Mouse (Mus musculus) thymus, postnatal 4 days (tissue): Measurements from ENCODE around the gene Sdf2.

ENCODE experiments used
- DNase-seq: peaks from one replicate; pipeline ENCODE4 v3.0.0; 2021

The Sdf2 gene

DNA sequence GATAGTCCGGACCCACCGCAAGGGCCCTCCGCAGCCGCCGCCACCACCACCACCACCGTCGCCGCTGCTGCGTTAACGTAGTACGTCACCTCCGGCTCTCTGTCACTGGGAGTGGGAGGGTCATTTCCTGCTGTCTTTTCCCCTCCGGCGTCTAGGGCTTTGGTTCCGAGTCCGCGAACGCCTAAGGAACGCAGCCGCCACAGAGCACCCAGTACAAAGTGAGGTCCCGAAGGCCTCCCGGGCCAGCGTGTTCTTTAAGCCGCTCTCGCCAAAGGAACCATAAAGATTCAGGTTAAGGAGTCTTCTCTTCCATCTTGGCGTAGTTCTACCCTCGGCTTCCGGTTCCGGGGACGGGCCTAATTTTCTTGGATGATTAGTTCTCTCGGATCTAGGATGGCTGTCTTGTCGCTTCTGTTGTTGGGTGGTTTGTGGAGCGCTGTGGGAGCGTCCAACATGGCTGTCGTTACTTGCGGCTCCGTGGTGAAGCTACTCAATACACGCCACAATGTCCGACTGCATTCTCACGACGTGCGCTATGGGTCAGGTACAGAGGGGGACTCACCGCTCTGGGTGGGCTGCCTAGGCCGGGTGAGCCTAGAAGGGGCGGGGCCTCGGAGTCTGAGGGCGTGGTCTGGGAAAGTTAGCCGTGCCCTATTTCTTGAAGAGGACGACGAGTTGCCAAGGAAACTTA lies at the start of gene Sdf2, which contains the start of gene Supt6:
Gene Sdf2, plus strand, starts transcription at position 120 of the 691 bp plus-strand sequence.
Gene Supt6, minus strand, starts transcription at position 361 of the 691 bp plus-strand sequence.
- DNase-seq, result peak; percentile 93

DNA sequence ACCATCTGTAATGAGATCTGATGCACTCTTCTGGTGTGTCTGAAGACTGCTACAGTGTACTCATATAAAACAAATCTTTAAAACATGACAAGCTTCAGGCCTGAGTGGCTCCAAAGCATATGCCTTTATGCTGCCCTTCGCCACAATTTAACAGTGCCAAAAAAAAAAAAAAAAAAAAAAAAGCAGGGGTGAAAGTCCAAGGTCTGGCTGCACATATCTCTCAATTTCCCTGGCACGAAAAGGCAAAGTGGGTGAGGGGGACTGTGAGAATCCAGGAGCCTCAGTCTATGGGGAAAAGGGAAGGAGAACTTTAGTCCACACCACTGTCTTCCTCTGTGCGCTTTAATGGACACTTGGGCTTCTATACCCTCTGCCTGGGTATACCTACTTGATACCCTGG lies 43.2 kb upstream of the Sdf2 start:
- no peak for DNase-seq

DNA sequence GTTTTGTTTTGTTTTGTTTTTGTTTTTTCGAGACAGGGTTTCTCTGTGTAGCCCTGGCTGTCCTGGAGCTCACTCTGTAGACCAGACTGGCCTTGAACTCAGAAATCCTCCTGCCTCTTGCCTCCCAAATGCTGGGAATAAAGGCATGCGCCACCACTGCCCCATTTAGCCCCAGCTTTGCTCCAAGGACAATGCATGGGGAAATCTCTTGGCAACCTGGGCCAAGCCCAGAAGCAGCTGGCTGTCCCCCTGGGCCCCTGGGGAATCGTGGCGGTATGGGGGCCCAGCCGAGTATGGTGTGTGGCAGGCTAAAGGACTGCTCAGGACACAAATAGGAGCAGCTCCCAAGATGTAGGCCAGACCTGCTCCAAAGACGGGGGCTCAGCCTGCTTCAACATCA lies 41.3 kb upstream of the Sdf2 start:
- no peak for DNase-seq

DNA sequence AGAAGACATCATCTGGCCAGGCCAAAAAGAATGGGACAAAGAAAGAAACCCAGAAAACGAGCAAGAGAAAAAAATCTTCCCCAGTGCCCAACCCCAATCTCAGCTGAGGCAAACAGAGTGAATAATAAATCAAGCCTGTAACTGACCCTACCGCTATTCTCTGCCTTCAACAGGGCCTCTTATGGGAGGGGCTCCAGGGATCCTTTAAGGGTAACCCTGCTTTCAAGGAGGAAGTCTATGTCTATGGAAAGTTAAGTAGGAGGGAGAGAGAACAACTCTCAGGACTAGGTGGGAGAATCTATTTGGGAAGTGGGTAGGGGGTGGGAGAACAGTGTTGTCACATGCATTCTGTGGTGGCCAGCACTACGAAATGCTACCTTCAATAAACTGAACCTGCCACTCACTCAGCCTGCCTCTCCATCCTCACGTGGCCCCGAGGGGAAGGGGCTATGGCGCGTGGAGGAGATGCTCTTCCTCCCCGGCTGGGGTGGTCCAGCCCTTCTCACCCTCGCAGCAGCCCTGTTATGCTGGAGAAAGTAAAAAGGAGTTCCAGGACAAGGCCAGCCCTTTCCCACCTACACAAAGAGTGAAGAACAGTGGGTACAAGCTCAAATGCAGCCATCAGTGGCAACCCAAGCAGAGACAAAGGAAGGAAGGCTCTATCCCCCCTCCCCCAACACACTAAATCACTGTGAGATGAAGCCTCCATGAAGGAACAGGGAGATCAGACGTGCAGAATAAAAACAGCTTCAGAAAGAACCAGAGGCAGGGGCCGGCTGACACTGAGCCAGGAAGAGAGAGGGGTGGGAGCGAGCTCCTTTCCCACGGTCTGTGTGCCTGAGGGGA lies 40.0 kb upstream of the Sdf2 start:
- no peak for DNase-seq

DNA sequence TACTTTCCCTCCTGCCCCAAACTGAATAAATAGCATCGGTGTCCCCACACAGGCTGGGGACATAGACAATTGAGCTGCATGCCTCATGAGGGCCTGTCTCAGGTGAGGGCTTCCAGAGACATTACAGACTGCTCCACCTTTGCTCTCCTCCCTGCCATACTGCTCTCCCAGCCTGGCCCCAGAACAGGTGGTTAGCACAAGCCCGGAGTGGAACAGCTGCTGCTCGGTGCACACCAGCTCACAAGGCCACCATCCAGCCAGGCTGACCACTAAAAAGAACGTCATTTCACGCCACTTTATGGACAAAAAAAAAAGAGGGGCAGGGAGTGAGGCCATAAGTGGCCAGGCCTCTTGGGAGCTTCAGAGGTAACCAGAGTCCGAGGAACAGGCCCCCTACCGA lies 38.4 kb upstream of the Sdf2 start:
- DNase-seq, result no peak

DNA sequence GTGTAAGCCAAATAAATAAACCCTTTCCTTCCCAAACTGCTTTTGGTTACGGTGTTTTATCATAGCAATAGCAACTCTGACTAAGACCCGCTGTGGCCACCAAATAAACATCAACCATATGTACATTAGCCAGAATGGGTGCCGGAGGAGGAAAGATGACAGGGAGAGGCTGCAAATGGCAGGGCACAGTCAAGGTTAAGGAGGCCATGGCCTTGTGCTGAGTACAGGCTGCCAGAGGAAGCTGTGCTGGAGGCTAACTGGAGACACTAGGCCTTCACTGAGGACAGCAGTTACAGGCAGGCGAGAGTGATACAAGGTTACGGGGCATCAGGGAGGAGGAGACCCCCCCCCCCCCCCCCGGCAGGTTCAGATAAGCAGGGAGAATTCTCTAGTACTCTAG lies 35.7 kb upstream of the Sdf2 start:
- DNase-seq, result no peak

DNA sequence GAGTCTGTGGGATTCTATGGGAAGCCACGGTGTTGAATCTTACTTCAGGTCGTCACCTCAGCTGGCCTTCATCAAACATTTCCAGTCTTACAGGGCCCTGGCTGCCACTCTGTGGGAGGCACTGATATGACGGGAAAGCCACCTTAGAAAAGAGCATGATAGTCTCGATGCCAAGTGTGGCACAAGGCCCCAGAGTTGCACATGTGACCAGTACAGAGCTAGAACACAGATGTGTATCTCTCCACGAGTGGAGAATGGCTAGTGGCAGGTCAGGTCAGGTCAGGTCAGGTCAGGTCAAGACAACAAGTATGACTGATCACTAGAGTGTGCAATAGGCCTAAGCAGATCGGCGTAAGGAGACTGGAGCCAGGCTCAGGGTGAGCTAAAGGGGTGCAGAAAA lies 34.9 kb upstream of the Sdf2 start:
- DNase-seq, result no peak

DNA sequence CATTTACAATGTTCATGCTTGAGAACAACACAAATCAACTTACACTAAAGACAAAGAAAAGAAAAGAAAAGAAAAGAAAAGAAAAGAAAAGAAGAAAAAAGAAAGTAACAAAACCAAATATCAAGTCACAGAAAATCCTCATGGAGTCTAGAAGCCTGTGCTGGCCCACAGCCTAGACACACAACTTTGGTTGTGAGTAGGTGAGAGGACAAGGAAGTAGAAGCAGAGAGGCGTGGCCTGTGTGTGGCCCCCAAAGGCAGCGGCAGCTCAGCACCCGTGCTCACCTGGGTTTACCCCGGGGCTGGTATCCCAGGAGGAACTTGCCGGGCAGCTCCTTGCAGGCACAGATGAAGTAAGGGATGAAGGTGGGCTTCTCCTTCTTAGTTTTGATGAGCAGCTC lies 34.0 kb upstream of the Sdf2 start:
- no peak for DNase-seq

DNA sequence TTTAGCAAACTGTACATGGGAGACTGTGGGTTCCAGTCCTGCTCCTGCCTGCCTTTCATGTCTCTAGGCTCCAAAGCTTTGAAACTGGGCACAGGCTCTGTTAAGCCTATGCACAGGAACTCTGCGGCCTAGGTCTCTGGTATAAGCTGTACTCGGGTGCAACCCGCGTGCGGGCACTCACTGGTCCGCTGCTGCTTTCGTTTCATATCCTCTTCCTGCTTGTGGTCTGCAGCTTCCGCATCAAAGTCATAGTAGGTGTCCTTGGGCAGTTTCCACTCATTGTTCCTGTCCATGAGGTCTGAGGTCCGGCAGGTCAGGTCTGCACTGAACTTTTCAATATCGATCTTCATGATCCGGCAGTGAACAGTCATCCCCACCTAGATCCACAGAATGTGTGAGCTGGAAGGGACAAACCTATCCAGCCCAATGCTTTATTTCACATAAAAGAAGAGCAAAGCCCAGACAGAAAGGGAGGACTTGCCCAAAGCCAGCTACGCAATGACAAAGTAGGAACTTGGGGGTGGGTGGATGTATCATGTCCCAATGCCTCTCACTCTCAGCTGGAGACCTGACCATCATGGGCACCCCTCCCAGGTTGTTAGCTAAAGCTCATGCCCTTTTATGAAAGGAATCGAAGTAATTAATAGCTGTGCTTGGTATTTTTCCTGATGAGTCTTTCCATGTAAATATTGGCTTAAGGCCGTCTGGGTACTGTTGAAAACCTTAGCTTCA lies 32.3 kb upstream of the Sdf2 start:
- DNase-seq, result no peak

DNA sequence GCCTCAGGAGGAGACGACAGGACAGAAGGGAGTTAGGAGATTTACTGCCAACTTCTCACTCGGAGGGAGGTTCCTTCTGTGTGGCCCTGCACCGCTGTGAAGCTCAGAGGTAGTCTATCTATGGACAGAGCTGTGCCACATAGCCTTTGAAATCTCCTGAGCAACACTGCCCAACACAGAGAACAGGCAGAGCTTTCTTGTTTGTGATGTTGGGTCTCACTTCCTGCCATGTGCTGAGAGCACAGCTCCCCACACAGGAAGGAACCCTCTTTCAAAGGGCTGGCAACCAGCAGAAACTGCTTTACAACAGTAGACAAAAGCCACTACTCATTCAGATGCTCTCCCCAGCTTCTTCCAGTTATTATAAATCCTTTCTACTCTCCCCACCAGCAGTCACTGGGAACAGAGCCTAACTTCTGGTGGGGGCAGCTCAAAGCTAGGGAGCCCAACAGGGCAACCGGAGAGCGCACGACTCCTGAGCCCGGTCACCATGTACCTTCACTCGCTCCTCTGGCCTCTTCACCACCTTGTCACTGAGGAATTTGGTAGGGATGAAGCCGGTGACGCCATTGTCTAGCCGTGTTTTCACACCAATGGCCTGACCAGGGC lies 29.7 kb upstream of the Sdf2 start:
- peak; percentile 36 for DNase-seq

DNA sequence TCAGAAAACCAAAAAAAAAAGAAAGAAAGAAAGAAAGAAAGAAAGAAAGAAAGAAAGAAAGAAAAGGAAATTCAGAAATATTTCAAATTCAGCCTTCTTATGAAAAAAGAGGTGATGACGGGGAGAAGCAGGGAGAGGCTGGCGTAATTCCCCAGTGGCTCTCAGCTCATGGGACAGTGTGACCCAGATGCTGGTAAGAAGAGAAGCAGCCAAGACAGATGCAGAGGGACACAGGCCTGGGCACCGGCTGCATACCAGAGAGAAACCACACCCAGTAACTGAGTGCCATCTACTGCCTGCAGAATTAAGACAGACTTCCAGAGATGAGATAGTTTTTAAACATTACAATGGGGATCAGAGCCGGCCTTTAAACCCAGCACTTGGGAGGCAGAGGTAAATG lies 22.0 kb upstream of the Sdf2 start:
- no peak for DNase-seq

DNA sequence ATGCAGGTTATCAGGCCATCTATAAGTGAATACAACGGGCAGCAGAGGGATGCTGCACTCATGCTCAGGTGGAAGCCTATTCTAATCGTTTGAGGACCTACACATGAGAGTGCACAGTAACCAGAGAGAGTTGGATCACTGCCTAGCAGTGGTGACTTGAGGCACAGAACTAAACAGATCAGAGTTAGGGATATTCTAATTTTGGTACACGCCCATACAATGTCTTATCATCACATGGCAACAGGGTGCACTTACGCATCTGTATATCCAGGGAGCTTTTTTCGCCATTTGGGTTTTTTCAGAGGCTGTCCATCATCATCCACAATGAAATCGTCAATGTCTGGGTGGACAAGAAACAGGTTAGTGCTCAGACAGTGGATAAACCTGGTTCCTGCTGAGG lies 14.0 kb upstream of the Sdf2 start:
- DNase-seq, result no peak

DNA sequence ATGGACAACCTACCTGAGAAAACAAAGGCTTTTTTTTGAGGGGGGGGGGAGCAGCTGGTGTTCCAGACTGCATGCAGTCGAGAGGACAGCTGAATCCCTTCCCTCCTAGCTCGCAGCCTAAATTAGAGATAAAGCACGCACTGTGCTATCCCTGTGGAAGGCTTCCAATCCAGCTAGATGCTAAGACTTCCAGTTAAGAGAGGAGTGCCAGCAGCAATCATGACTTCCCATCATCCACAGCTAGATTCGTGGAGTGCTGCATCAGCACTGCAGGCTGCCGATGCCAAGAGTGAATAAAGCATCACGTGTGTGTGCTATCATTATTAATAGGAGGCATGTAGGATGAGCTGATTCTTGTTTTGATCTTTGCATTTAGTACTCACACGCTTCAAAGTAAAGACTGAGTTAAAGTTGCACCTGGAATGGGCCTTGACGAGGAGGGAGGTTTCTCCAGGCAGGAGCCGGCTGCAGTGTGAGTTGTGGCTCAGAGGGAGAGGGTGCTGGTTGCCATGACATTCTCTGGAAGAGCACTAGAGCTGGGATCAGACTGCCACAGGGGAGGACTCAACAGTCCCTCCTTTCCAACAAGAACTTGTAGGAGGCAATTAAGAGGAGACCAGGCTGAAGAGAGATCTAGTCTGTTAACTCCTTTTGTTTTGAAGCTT lies 5.2 kb upstream of the Sdf2 start:
- no peak for DNase-seq

DNA sequence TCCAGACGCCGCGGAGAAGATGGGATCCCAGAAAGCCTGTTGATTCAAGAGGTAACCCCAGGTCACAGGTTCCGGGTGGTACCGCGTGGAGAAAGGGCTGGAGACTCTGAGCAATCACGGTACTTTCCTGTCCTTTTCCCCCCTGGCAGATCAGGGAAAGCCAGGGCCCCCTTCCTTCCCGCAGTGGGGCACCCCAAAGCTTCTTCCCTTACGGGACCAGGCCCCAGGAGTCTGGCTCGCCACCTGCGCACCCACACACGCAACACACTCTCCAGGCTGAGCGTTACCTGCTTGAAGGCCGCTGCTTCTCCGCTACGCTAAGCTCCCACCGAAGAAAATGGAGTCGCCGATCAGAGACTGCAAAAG lies 302 bp upstream of the Sdf2 start:
- DNase-seq, result no peak

DNA sequence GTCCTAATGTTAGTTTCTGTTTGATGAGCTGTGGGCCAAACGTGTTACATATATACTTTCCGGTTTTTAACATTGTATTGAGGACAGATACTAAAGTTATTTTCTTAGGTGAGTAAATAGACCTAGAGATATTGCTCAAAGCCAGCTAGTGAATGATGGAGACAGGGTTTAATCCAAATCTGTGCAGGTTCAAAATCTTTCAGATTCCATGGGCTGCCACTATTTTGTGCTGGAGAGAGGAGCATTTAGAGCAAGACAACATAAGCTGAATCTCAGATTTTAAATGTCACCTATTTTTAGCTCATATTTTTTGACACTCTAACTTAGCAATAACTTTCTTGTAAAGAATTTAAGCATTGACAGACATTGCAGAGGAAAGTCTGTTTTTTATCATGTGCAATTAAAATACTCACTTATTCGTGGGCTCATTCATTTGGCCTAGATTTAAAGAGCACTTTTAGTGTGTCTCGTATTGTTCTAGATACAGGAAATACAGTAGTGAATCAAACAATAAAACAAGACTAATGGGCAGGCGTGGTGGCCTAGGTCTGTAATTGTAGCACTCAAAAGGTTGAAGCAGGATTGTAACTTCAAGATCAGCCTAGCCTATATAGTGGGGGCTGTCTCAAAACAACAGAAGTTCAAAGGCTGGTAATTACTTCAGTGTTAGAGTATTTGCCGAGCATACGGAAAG lies 919 bp downstream of the Sdf2 start:
- DNase-seq, result no peak

DNA sequence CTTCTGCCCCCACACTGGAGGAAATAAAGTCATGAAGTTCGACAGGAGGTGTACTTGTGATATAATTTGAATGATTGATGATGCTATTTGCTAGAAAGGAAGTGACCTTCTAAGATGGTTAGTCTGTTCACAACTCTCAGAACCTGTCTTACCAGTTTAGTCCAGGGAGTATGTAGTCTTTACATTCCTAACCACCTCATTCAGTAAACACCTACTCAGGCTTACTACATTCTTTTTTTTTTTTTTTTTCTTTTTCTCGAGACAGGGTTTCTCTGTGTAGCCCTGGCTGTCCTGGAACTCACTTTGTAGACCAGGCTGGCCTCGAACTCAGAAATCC lies 1.4 kb downstream of the Sdf2 start:
- DNase-seq, result no peak

DNA sequence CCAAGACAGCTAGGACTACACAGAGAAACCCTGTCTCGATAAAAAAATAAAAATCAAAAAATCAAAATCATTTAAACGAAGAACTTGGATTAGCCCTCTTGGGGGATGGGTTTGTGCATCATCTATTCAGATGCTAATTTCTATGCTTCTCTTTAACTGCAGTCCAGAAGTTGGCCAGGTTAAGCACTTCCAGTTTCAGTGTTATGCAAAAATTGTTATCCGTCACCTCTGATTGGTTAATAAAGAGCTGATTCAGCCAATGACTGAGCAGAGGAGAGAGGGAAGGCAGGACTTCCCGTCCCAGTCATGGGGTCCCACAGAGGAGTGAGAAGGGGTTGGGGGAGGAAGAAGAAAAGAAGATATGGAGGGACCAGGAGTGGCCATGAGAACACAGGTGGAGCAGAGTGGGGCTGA lies 2.2 kb downstream of the Sdf2 start:
- DNase-seq, result no peak

DNA sequence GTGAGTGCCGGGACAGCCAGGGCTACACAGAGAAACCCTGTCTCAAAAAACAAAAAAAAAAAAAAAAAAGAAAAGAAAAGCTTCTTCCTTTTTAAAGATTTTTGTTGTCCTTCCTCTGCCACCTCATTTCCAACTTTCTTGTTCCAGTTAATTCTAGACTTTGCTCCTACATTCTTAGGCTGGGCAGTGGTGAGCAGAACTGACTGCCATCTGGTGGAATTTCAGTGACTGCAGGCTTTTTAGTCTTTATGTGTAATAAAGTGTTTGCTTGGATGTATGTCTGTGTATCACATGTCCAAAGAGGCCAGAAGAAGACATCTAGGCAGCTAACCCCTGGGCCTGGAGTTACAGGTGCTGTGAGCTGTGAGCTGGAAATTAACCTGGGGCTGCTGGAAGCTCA lies 11.1 kb downstream of the Sdf2 start:
- no peak for DNase-seq

DNA sequence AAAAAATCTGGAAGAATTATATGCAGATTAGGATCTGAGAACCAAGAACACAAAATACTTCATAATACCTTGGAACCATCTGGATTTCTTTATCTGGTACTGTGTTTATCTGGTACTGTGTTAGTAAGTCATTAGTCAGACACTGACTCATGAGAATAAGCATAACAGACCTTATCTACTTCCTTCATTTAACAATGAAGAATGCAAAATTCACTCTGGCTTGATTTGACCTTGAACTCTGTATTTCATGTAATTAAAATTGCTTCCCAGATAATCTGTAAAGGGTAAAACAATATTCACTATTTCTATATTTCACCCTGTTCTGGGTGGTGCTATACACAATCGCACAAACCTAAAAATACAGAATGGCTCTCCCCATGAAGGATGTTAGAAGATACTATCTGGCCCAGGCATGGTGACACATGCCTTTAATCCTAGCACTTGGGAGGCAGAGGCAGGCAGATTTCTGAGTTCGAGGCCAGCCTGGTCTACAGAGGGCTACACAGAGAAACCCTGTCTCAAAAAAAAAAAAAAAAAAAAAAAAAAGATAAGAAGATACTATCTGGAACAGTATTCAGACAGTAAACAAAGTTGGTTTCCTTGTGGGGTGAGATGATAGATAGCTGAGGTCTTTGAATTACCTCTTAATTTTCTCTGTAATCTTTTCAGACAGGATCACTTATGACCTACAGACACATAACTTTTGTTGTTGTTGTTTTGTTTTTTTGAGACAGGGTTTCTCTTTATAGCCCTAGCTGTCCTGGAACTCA lies 15.1 kb downstream of the Sdf2 start:
- DNase-seq, result no peak

DNA sequence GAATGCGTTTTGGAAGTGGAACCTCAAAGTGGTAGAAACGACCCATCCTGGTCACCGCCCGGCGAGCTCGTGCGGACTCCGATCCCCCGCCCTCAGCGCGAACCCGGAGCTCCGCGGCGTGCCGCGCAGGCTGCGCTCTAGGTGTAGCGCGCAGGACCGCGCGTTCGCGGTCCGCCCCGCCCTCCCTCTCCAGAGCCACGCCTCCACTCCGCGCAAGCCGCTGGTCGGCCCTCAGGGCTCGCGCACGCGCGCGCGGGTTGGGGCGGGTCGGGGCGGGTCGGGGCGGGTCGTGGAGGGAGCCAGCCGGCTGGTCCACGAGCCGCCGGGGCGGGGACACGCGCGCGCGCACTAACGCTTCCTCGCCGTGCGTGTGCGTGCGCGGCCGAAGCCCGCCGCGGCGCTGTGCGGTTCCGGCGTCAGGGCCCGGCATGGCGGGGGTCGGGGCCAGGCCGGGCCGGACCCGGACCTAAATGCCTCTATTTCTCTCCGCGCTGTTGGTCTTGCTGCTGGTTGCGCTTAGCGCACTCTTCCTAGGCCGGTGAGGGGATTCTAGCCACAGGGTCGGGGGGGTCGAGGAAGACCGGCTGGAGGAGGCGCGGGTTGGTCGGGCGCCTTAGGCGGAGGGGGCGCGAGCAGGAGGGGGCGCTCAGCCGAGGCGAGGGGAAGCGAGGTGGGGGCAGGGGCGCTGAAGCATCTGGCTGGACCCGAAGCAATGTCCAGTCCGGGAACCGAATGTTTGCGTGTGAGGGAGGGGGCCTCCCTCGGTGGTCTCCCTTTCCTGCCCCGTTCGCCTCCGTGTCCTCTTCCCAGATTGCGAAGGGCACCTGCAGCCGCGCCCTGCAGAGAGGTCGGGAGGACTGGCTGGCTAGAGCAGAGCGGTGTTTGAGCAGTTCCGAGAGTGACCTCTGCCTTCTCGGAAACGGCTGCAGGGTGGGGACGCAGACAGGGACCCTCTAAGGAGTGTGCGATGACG lies 16.1 kb downstream of the Sdf2 start, which contains the start of gene 2610507B11Rik:
Gene 2610507B11Rik, plus strand, starts transcription at position 373 of the 973 bp plus-strand sequence.
- DNase-seq, result peak; percentile 98
